Comparison of ENCODE assay signal across 16 mouse cellular contexts in the genomic region with DNA sequence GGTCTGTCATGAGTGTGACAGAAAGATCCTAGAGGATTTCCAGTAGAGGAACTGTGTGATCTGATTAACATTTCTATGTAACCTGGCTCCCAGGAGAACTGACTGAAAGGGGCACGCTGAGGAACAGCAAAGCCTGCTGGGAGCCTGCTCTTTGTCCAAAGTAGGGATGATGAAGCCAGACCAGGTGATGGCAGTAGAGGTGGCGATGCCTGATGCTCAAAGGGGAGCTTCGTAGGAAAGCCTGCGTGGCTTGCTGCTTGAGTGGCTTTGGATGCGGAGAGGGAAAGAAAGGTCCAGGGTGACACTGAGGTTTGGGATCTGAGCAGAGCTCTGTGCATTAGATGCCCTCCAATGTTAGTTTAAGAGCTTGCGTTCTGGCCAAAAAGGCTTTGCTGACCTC.
DNase-seq lines count a peak whose midpoint lies in the region; ATAC-seq and TF ChIP-seq lines count a peak whose summit lies in the region.
"Had no signal": no experiment of that assay in that cellular context is flagged by ENCODE, and none has a peak within 500 bp of the region (broad histone marks: within the 10 kb centered on the region; RNA-seq: fewer than 3 reads in every experiment).

No protein-coding gene starts in this region.

- no peaks in the 10 kb centered on the region for H3K36me3 ChIP-seq in midbrain, embryonic 14.5 days (ENCODE audit: control insufficient read depth, insufficient read depth, low read length)
- H3K36me3 ChIP-seq in midbrain, embryonic 16.5 days (ENCODE audit: control insufficient read depth, insufficient read depth, low read length): no peaks in the 10 kb centered on the region
- H3K36me3 ChIP-seq in liver, embryonic 12.5 days: no peaks in the 10 kb centered on the region
- H3K36me3 ChIP-seq in lung, postnatal 0 days (ENCODE audit: insufficient read depth, low read length): no peaks in the 10 kb centered on the region
- H3K36me3 ChIP-seq: limb, embryonic 15.5 days; midbrain, embryonic 15.5 days had no signal

- no peaks in the 10 kb centered on the region for H3K27me3 ChIP-seq in midbrain, embryonic 14.5 days (ENCODE audit: control insufficient read depth, insufficient read depth, low read length)
- no peaks in the 10 kb centered on the region for H3K27me3 ChIP-seq in midbrain, embryonic 16.5 days (ENCODE audit: control insufficient read depth, insufficient read depth, low read depth, low read length)
- H3K27me3 ChIP-seq in liver, embryonic 12.5 days (replicated peaks): no peaks in the 10 kb centered on the region
- no peaks in the 10 kb centered on the region for H3K27me3 ChIP-seq in lung, postnatal 0 days (replicated peaks; ENCODE audit: insufficient read depth, low read length)
- H3K27me3 ChIP-seq: limb, embryonic 15.5 days; midbrain, embryonic 15.5 days had no signal

- no peak for TF ChIP-seq CTCF in lung, postnatal 0 days (IDR thresholded peaks at IDR 0.05)

- WGBS in midbrain, embryonic 14.5 days: 29% methylated on average over 6 of the region's 6 CpGs
- 36% methylated on average over 6 of the region's 6 CpGs for WGBS in midbrain, embryonic 16.5 days
- 48% methylated on average over 6 of the region's 6 CpGs for WGBS in liver, embryonic 12.5 days (ENCODE audit: insufficient replicate concordance)
- 52% methylated on average over 6 of the region's 6 CpGs for WGBS in lung, postnatal 0 days

- peaks cover 4% of the 10 kb centered on the region; the same call in 1 of the 2 replicates for H3K4me1 ChIP-seq in midbrain, embryonic 14.5 days (ENCODE audit: control insufficient read depth, insufficient read depth, low read length)
- peaks cover 8% of the 10 kb centered on the region; the same call in 1 of the 2 replicates for H3K4me1 ChIP-seq in midbrain, embryonic 16.5 days (ENCODE audit: control insufficient read depth, insufficient read depth, low read length)
- H3K4me1 ChIP-seq in liver, embryonic 12.5 days: no peaks in the 10 kb centered on the region
- H3K4me1 ChIP-seq in lung, postnatal 0 days (ENCODE audit: insufficient read depth, low read depth, low read length): no peaks in the 10 kb centered on the region
- H3K4me1 ChIP-seq: limb, embryonic 15.5 days had no signal

- ATAC-seq in midbrain, embryonic 14.5 days (ENCODE audit: low FRiP score, low TSS enrichment): no peak
- ATAC-seq in midbrain, embryonic 16.5 days: no peak
- ATAC-seq in liver, embryonic 12.5 days: no peak
- ATAC-seq in lung, postnatal 0 days: no peak
- ATAC-seq: activated CD4-positive, CD25-positive, alpha-beta regulatory T cell, adult 4 months; forebrain, postnatal 0 days; midbrain, embryonic 15.5 days had no signal

- H3K4me3 ChIP-seq in midbrain, embryonic 14.5 days (replicated peaks; ENCODE audit: low read depth, low read length): no peak overlapping the region
- H3K4me3 ChIP-seq in midbrain, embryonic 16.5 days (ENCODE audit: low read depth, low read length): no peak overlapping the region
- no peak overlapping the region for H3K4me3 ChIP-seq in liver, embryonic 12.5 days
- no peak overlapping the region for H3K4me3 ChIP-seq in lung, postnatal 0 days (ENCODE audit: low read depth, low read length)
- H3K4me3 ChIP-seq: gastrocnemius, adult 2 months; limb, embryonic 15.5 days; midbrain, embryonic 15.5 days had no signal

- no peak overlapping the region for H3K27ac ChIP-seq in midbrain, embryonic 14.5 days (replicated peaks; ENCODE audit: low read depth, low read length)
- no peak overlapping the region for H3K27ac ChIP-seq in midbrain, embryonic 16.5 days (ENCODE audit: low read length)
- no peak overlapping the region for H3K27ac ChIP-seq in liver, embryonic 12.5 days
- H3K27ac ChIP-seq in lung, postnatal 0 days (ENCODE audit: low read length): no peak overlapping the region
- H3K27ac ChIP-seq: gastrocnemius, adult 2 months; limb, embryonic 15.5 days; midbrain, embryonic 15.5 days had no signal

- no peak overlapping the region for H3K9ac ChIP-seq in midbrain, embryonic 14.5 days (replicated peaks; ENCODE audit: low read length)
- no peak overlapping the region for H3K9ac ChIP-seq in midbrain, embryonic 16.5 days (ENCODE audit: low read depth, low read length)
- no peak overlapping the region for H3K9ac ChIP-seq in liver, embryonic 12.5 days
- H3K9ac ChIP-seq in lung, postnatal 0 days (replicated peaks; ENCODE audit: low read depth): no peak overlapping the region
- H3K9ac ChIP-seq: forebrain, postnatal 0 days; limb, embryonic 15.5 days; midbrain, embryonic 15.5 days had no signal

- TF ChIP-seq EP300 in lung, postnatal 0 days (IDR thresholded peaks at IDR 0.05): no peak

- peak; percentile 50 for DNase-seq in midbrain, embryonic 14.5 days
- peak; percentile 26 for DNase-seq in cerebellum, adult 11-12 months
- DNase-seq in cerebellum, postnatal 10 days: peak; percentile 37 to 46
- DNase-seq in ovary, postnatal 10 days (ENCODE audit: low spot score): no peak
- no peak for DNase-seq in lung, postnatal 0 days (ENCODE audit: low spot score)
- DNase-seq: adrenal gland, postnatal 25 days; forebrain, postnatal 0 days; gastrocnemius, adult 2 months; kidney, adult 8-10 months; lung, postnatal 10 days; thymus, postnatal 25 days had no signal

- no peak overlapping the region for H3K4me2 ChIP-seq in midbrain, embryonic 14.5 days (ENCODE audit: low read length)
- no peak overlapping the region for H3K4me2 ChIP-seq in midbrain, embryonic 16.5 days (ENCODE audit: low read length)
- H3K4me2 ChIP-seq in liver, embryonic 12.5 days: no peak overlapping the region
- no peak overlapping the region for H3K4me2 ChIP-seq in lung, postnatal 0 days (replicated peaks; ENCODE audit: low read depth, low read length)
- H3K4me2 ChIP-seq: limb, embryonic 15.5 days; midbrain, embryonic 15.5 days had no signal

- H3K9me3 ChIP-seq in midbrain, embryonic 14.5 days (ENCODE audit: control insufficient read depth, low read length): no peaks in the 10 kb centered on the region
- H3K9me3 ChIP-seq in midbrain, embryonic 16.5 days (replicated peaks; ENCODE audit: control insufficient read depth, low read length, poor library complexity, severe bottlenecking): no peaks in the 10 kb centered on the region
- H3K9me3 ChIP-seq in liver, embryonic 12.5 days (replicated peaks): no peaks in the 10 kb centered on the region
- H3K9me3 ChIP-seq in lung, postnatal 0 days (ENCODE audit: low read length): no peaks in the 10 kb centered on the region
- H3K9me3 ChIP-seq: limb, embryonic 15.5 days; midbrain, embryonic 15.5 days had no signal

Comparison
In these comparisons a context has a peak if more than half of its experiments do, and no peak if none do; other contexts are left out.
1. DNase-seq: peak in midbrain, embryonic 14.5 days (single experiment), cerebellum, adult 11-12 months (single experiment) and cerebellum, postnatal 10 days (2 of 2); none in ovary, postnatal 10 days (single experiment) and lung, postnatal 0 days (single experiment).